Mouse (Mus musculus): Measurements from ENCODE around the gene Wdr11. TPM values are rescaled to one million over a fixed set of nuclear protein-coding genes. Genes with fewer than 3 reads are reported as not detected.

Gene Wdr11
- total and polyA plus RNA-seq, 3 experiments: 24.8 to 37.6 (median 26.1) TPM

GRCm38 (mm10) chr7:129631453-129631852, 39.8 kb downstream of the Wdr11 start:
- Histone ChIP-seq H3K4me3 (replicated peaks in 1 of 3; ENCODE audit: low read depth in 2 of 3, low read length in 2 of 3, poor library complexity in 1 of 3) (no peak overlapping the region), H3K9me3 (replicated peaks; ENCODE audit: low read length) (no peaks in the 10 kb centered on the region), H3K4me1 (ENCODE audit: control insufficient read depth in 1 of 2, insufficient read depth in 2 of 2) (no peaks in the 10 kb centered on the region), H3K36me3 (replicated peaks in 1 of 2; ENCODE audit: control insufficient read depth in 1 of 2, insufficient read depth in 1 of 2, low read length in 1 of 2) (peaks cover 63 to 94% of the 10 kb centered on the region in 2 experiments), H3K27me3 (replicated peaks) (no peaks in the 10 kb centered on the region), H3K27ac (ENCODE audit: insufficient read depth, low read depth) (no peak overlapping the region), H3K4me2 (ENCODE audit: insufficient read depth, low read depth, poor library complexity, severe bottlenecking) (no peak overlapping the region), H3K79me2 (replicated peaks; ENCODE audit: control insufficient read depth, extremely low read depth, insufficient read depth, poor library complexity, severe bottlenecking) (no peaks in the 10 kb centered on the region), H3K9ac (ENCODE audit: insufficient read depth, low read depth) (no peak overlapping the region)
- in situ Hi-C loops (cut with MboI; ENCODE audit: low pct_ligation_motif_present, low pct_unique_long_range_greater_than_20kb, low sequenced_read_pairs) (loop anchor here (25.0 kb wide), 1 partner anchor 856 kb away; no protein-coding TSS in a partner anchor), dilution Hi-C loops (cut with MboI; ENCODE audit: extremely low pct_ligation_motif_present, extremely low pct_unique_long_range_greater_than_20kb, low sequenced_read_pairs) (no loop called here)
- no peak for DNase-seq (ENCODE audit: extremely low read depth)
- TF ChIP-seq MAFK (IDR thresholded peaks at IDR 0.05; ENCODE audit: insufficient replicate concordance, low read length) (no peak), POLR2AphosphoS2 (IDR thresholded peaks at IDR 0.05; ENCODE audit: low read depth, low read length) (no peak), SMC3 (IDR thresholded peaks at IDR 0.05; ENCODE audit: low read depth, low read length) (no peak), ZMIZ1 (IDR thresholded peaks at IDR 0.05; ENCODE audit: low read depth, low read length) (no peak), IRF4 (IDR thresholded peaks at IDR 0.05; ENCODE audit: low read depth, low read length) (no peak), ETS1 (conservative IDR thresholded peaks at IDR 0.05; ENCODE audit: low read depth, low read length) (no peak), UBTF (IDR thresholded peaks at IDR 0.05; ENCODE audit: low read depth, low read length) (no peak), MEF2A (IDR thresholded peaks at IDR 0.05; ENCODE audit: borderline replicate concordance, low read depth, low read length) (no peak), POLR2A (IDR thresholded peaks at IDR 0.05; ENCODE audit: low read depth, low read length) (no peak), RAD21 (IDR thresholded peaks at IDR 0.05; ENCODE audit: low read depth, low read length) (no peak), CHD1 (IDR thresholded peaks at IDR 0.05; ENCODE audit: low read depth, low read length) (no peak), MAZ (IDR thresholded peaks at IDR 0.05; ENCODE audit: low read depth, low read length) (no peak), ZKSCAN1 (IDR thresholded peaks at IDR 0.05; ENCODE audit: borderline replicate concordance, low read depth, low read length) (no peak), CTCF (conservative IDR thresholded peaks at IDR 0.05 in 1 of 2, IDR thresholded peaks at IDR 0.05 in 1 of 2; ENCODE audit: low read depth in 2 of 2, low read length in 2 of 2) (no peak), USF1 (IDR thresholded peaks at IDR 0.05; ENCODE audit: low read depth, low read length) (no peak), HCFC1 (IDR thresholded peaks at IDR 0.05; ENCODE audit: low read depth, low read length) (no peak)

GRCm38 (mm10) chr7:129635898-129636640, 44.4 kb downstream of the Wdr11 start:
- H3K27ac ChIP-seq (ENCODE audit: insufficient read depth, low read depth): no peak overlapping the region
- TF ChIP-seq MAZ (IDR thresholded peaks at IDR 0.05; ENCODE audit: low read depth, low read length) (no peak), CHD2 (IDR thresholded peaks at IDR 0.05; ENCODE audit: low read length) (no peak), JUND (conservative IDR thresholded peaks at IDR 0.05; ENCODE audit: low read depth, low read length) (no peak), TBP (conservative IDR thresholded peaks at IDR 0.05; ENCODE audit: low read depth, low read length) (no peak), MAFK (IDR thresholded peaks at IDR 0.05; ENCODE audit: insufficient replicate concordance, low read length) (no peak), SIN3A (IDR thresholded peaks at IDR 0.05; ENCODE audit: low read length) (no peak), POLR2A (IDR thresholded peaks at IDR 0.05; ENCODE audit: low read depth, low read length) (no peak), POLR2AphosphoS2 (IDR thresholded peaks at IDR 0.05; ENCODE audit: low read depth, low read length) (no peak), UBTF (IDR thresholded peaks at IDR 0.05; ENCODE audit: low read depth, low read length) (no peak), MXI1 (IDR thresholded peaks at IDR 0.05; ENCODE audit: low read depth, low read length) (no peak), RCOR1 (conservative IDR thresholded peaks at IDR 0.05; ENCODE audit: low read depth, low read length) (no peak), GABPA (IDR thresholded peaks at IDR 0.05; ENCODE audit: insufficient replicate concordance, low read depth, low read length) (no peak), NELFE (IDR thresholded peaks at IDR 0.05; ENCODE audit: low read depth, low read length) (no peak), MAX (IDR thresholded peaks at IDR 0.05; ENCODE audit: low read length) (no peak), ZMIZ1 (IDR thresholded peaks at IDR 0.05; ENCODE audit: low read depth, low read length) (no peak), HCFC1 (IDR thresholded peaks at IDR 0.05; ENCODE audit: low read depth, low read length) (no peak), JUN (IDR thresholded peaks at IDR 0.05; ENCODE audit: insufficient read depth, low read depth, low read length) (no peak), MYC (IDR thresholded peaks at IDR 0.05; ENCODE audit: low read depth, low read length) (no peak), CHD1 (IDR thresholded peaks at IDR 0.05; ENCODE audit: low read depth, low read length) (no peak)
- DNase-seq (ENCODE audit: extremely low read depth): no peak
- H3K9me3 ChIP-seq (replicated peaks; ENCODE audit: low read length): no peaks in the 10 kb centered on the region
- H3K27me3 ChIP-seq (replicated peaks): no peaks in the 10 kb centered on the region
- in situ Hi-C loops (cut with MboI; ENCODE audit: low pct_ligation_motif_present, low pct_unique_long_range_greater_than_20kb, low sequenced_read_pairs): loop anchor here (25.0 kb wide), 1 partner anchor 851 kb away; no protein-coding TSS in a partner anchor
- peaks cover 48 to 69% of the 10 kb centered on the region in 2 experiments for H3K36me3 ChIP-seq (replicated peaks in 1 of 2; ENCODE audit: control insufficient read depth in 1 of 2, insufficient read depth in 1 of 2, low read length in 1 of 2)
- H3K9ac ChIP-seq (ENCODE audit: insufficient read depth, low read depth): no peak overlapping the region
- H3K4me3 ChIP-seq (replicated peaks in 1 of 3; ENCODE audit: low read depth in 2 of 3, low read length in 2 of 3, poor library complexity in 1 of 3): no peak overlapping the region
- dilution Hi-C loops (cut with MboI; ENCODE audit: extremely low pct_ligation_motif_present, extremely low pct_unique_long_range_greater_than_20kb, low sequenced_read_pairs): no loop called here
- H3K4me1 ChIP-seq (ENCODE audit: control insufficient read depth in 1 of 2, insufficient read depth in 2 of 2): no peaks in the 10 kb centered on the region
- H3K79me2 ChIP-seq (replicated peaks; ENCODE audit: control insufficient read depth, extremely low read depth, insufficient read depth, poor library complexity, severe bottlenecking): no peaks in the 10 kb centered on the region
- H3K4me2 ChIP-seq (ENCODE audit: insufficient read depth, low read depth, poor library complexity, severe bottlenecking): no peak overlapping the region
